Mouse (Mus musculus) brain, adult 2 months (tissue): ENCODE measurements at regions not wholly inside any gene's neighbourhood (a gene's known extent, or its start where the extent isn't known, plus 50 kb on each side); places are given as distances from the start of the nearest gene placed in this dataset.

Experiments
- DNase-seq: peaks from one replicate; pipeline ENCODE4 v3.0.0; 2011; ENCODE audit warnings: low read depth, low spot score

DNA sequence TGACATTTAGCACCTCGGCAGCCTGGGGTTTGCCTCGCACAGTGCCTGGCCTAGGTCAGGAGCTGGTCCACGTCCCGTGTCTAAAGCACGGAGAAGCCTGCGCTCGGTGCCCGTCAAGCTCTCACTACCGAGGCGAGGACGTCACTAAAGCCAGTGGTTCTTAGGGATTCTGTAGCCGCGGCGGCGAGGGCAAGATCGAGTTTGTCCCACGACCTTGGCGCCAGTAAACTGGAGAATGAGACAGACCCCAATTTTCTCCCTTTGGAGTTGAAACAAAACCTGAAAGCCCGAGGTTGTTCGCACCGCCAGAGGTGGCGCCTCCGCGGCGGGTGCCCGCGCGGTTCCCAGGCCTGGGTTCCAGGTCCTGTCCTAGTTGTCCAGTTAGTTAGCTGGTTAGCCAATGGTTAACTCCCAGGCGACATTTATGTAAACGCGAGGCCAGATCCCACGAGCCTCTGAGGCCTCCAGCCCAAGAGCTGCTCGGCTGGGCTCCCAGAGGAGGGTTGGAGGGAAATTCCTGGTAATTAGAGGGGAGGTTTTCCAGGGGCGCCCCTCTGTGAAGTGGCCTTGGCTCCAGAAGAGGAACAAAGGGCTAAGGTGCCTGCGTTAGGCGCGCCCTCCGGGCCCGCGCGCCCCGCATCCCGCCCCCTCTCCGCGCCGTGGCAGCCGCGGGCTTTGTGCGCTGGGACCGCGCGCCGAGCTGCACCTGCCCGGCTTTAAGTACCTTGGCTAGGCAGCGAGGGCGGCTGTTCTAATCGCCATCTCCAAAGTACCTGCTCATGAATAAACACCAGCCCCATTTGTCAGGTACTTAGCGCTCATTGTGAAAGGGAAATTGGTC is 74.0 kb downstream of the Rhcg start:
- DNase-seq: peak; percentile 35

DNA sequence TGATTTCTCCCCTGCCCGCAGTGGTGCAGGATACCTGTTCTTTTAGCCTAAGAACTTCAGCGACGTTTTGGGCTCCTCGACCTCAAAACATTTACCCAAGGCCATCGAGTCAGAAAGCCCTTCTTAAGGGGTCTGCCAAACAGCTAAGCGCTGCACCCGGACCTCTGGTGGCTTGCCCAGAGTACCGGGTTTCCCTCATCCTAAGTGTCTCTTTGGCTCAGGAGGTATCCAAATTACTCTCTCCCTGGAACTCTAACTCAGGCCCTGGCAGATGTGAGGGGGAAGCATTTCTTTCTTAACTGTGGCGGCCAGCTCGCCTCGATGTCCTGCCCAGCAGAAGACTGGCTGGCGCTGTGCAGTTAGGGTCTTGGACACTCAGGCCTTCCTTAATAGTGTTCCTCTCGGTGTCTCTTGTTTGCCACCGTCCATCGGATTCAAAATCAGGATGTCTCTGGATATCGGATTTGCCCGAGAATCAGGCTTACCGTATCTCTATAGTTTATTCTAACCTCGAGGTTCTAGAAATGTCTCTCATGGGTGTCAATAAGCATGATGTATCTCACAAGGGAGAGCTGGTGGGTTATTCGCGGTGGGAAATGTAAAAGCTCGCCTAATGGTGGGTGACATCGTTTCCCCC is 75.0 kb downstream of the Rhcg start:
- DNase-seq: no peak

DNA sequence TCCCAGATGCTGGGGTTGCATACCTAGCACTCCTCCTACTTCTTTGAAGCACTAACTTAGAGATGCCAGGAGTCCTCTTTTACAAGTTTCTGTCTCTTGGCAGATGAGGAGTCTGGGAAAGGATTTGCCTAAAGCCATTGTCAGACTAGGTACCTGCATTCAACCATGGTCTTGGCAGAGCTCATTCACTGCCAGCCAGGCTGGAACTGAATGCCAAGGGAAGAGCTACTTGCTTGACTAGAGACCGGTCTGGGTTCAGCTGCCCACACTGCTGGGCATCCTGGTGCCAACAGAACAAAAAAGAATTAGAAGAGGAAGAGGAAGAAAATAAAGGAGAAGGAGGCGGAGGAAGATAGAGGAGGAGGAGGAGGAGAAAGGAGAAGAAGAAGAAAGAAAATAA is 74.1 kb upstream of the Polg start:
- no peak for DNase-seq

DNA sequence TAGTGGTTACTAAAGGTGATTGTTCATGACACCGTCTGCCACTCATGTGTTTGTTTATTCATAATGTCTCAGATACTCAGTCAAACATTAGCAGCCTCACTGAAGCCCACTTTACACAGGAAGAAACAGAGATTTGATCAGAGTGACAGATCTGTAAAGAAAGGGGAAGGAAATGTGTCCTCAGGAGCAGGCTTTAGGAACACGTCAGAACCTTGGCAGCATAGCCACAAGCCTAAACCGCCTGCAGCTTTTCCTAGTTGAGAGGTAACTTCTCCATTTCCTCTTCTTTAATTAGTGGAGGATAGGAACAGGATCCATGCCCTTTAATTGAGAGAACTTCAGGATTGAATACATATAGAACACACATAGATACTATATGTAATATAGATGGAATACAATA is 73.3 kb upstream of the Polg start:
- DNase-seq: no peak

DNA sequence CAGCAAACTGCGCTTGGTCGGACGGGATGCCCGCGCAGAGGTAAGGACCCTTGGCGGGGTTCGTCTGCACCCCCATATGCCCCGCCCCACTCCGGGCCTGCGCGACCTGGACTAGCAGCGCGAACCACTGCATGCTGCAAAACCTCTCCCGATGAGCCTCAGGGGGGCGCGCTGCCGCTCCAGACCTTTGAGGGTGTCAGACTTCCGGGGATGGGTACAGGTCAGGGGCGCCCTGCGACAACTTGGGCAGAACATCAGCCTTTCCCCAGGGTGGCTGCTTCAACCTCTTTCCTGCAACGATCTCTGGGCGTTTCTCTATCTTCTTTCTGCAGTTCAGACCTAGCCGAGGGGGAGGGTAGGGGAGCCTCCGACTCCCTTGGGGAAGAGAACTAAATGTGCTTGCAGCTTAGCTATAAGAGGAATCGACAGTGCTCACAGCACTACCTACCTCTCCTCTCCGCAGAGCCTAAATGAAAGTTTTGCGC is 70.0 kb upstream of the Polg start:
- peak; percentile 81 for DNase-seq

DNA sequence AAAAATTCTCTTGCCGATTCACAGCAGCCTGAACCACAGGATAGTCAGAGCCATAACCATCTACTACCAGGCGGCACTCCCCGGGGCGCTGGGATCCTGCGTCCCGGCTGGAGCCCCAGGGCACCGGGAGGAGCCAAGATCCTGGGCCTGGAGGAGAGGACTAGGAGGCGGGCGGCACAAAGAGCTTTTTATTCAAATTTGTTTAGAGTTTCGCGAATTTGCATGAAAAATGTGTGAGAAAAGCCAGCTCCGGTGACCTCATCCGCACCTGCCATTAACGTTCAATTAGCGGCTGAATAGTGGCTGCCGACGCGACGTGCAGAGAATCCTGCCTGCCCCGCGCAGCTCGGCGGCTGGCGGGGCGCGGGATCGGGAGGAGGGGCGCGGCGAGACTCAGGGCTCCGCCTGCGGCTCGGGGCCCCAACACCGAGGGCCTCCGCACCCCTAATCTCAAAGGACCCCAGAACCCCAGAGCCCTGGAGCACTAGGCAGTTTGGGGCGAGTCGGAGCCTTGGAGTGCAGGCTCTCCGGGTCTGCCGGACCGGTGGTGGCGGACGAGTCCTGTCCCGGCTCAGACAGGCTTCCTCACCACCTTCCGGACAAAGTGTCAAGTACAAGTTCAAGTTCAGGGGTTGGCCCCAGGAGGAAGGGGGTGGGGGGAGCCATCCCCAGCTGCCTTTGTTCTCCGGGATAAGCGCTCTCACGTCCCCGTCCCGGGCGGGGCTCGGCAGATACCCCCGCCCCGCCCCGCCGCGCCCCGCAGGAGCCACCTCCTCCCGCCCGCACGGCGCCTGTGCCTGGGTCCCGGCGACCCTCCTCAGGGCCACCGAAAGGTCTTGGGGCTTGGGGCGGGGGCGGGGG is 69.3 kb upstream of the Polg start:
- DNase-seq: peak; percentile 69

DNA sequence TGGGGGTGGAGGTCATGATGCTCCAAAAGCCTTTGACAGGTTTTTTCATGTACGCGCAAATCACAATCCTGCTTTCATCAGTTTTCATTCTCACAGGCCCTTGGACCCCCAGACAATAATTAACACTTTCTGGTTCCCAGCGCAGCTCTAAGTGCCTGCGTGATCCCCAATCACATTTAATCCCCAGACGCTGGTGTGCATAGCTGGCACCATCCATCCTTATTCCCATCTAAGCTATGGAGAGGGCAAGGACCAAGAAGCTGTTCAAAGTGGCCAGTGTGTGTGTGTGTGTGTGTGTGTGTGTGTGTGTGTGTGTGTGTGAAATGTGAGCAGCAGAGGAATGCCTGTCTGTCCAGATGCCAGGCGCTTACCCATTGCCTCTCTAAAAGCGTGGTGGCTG is 68.7 kb upstream of the Polg start:
- DNase-seq: no peak

DNA sequence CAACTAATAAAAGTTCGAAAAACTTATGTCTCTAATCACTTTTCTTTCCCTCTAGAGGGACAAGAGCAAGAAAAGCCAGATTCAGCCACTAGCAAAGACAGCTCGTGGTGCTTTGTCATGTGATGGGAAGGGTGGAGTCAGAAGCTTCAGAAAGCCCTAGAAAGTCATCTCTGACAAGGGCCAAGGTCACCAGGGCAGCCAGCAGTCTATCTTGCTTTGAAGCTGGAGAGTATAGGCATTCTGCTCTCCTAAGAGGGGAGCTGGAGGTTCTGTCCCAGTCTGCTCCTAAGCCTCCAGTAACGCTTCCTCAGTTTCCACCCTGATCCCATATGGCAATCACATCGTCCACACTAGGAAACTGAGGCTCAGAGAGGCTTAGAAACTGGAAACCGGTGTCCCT is 68.2 kb upstream of the Polg start:
- DNase-seq: peak; percentile 33

DNA sequence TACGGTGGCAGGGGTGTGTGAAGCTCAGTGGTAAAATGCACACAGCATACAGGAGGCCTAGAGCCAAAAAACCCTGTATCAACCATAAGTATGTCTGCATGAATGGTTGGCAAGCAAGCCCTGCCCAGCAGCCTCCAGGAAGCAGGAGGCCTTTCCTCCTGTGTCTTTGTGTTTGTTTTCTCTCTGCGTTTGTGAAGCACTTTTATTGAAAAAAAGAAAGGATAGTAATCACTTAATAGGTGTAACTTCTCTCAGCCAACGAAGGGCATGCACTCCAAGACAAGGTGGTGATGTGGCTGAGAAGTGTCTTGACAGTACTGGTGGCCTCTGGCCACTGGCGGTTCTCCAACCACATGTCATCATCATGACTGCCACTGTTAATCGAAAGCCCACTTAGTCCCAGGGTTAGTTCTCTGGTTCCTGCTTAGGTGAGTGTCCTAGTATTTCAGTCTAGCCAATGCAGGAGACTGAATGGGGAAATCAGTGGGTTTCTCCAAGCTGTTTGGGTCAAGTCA is 66.5 kb upstream of the Polg start:
- no peak for DNase-seq

DNA sequence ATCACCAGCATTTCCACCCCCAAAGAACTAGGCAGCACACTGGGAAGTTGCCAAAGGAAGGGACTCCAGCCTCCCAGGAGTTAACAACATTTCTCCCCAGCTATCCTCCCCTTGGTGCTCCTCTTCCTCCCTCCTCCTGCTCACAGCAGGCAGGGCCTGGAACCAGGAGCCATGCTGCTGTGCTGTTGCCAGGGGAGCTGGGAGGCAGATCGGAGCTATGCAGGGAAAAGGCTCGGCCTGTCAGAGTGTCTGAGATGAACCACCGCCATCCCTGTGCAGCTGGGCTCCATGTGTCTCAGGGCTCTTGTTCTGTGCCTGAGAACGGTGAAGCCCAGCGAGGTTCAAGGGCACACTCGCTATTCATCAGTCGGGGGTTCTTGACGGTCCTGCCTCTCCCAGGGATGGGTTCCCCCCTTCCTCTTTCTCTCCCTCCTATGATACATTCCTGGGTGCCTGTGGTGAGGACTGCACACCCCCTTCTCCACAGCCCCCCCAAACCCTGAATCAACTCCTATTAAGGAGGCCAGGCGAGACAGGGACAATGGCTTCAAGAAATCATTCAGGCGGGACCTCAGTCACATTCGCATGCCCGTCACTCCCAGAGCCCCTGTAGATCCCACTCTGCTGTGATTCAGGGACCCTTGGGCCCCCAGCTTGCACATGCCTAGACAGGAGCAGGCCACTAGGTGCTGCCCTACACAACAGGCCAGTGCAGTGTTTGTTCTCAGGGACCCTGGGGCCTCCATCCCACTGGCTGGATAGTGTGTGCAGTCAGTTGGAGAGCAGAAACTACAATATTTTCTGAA is 65.6 kb upstream of the Polg start:
- DNase-seq: peak; percentile 82

DNA sequence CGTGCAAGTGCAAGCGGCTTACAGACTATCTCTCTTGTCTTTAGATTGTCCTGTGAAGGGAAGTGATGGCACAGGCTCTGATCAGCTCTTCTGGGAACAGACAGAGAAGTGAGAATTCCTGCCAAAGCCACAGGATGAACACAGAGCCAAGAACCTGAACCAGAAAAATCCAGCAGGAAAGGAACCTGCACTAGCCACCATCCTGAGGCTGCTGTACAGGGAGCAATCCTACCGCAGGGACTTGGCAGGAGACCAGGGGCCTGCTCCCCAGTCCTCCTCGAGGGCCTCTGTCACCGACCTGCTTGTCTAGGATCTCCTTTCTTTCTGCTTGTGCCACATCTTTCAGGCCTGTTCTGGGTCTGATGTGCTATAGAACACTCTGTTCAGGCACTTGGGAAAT is 65.0 kb upstream of the Polg start:
- DNase-seq: peak; percentile 82

DNA sequence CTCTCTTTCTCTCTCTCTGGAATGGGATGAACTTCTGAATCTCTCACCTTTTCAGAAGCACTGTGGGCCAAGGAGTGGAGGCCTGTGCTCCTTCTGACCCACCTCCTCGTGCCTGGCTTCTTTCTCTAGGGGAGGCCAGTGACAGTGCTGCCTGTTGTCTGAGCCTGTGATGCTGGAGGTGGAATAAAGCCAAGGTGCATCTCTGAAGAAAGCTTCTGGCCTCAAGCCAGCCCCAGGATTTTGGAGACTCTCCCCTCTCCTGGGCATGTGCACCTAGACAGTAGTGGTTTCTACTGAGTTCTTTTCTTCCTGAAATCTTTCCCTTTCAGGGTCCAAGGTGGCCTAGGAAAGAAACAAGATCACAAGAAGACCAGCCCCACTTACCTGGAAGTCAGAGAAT is 63.3 kb upstream of the Polg start:
- DNase-seq: no peak

DNA sequence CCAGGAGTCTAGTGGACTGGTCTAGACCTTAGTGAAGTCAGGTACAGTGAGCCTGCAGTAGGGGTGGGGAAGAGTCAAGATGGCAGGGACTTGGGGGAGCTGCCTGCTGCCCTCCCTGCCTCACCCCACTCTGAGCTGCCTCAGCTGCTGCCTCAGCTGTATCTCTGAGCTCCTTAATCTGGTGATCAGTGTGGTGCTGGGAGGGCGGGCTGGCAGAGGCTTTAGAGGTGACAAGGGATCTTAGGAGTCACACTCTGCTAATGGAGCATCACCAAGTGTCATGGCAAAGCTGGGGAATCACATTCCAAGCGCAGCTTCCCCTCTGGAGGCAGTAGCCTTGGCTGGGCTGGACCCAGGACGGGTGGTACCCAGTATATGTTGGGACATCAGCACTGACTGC is 61.8 kb upstream of the Polg start:
- DNase-seq: no peak

DNA sequence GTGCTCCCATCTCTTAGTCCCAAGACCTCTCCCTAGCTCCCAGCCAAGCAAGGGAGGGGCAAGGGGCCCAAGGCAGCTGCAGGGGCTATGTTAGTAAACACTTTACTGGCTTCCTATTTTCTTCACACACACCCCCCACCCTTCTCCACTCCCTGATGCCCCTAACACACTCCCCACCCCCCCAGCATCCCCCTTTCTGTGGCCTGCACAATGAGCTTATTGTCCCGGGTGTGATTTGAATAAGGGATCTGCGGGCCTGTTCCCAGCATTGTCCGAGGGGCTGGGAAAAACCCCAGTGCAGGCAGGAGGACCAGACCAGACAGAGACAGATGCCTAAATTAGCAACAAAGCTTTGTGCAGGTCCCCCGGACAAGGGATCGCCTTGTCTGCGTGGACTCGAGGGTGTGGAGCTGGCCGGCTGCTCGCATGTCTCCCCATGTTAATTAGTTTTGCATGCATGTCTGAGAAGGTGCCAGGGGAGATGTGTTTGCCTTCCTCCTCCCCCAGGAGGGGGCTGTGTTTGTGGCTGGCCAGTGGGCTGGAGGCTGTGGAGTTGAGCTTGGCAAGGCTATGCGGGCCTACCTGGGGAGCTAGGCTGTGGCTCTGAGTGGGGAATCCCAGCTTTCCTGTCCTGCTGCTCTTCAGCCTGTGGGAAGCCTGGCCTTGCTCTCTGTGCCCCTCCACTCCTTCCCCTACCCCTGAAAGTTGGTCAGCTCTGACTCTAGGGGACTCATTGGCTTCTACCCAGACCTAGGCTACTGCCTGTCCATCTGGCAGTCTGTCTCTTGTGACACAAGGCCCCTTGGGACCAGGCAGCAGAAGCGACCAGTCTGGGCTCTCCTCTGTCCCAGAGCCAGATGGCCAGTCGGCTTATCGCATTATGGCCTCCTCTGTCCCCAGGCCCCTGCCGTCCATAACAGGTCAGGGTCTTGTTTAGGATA is 59.8 kb upstream of the Polg start:
- no peak for DNase-seq

DNA sequence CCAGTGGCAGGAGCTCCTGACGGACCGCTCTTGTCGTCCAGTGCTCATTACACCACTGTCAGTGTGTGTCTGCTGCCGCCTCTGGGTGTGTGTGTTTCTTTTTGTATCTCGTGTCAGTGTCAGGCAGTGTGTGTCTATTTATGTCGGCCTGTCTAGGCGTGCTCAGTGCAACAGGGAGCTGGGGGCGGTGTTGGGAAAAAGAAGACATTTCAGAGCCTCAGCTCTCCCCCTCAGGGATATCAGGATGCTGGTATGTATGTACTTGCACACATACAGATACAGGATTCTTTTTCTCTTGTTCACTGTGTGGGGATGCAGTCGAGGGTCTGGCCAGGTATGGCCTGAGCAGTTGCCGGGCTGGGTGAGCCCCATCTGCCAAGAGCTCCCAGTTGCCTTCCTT is 58.8 kb upstream of the Polg start:
- peak; percentile 90 for DNase-seq

DNA sequence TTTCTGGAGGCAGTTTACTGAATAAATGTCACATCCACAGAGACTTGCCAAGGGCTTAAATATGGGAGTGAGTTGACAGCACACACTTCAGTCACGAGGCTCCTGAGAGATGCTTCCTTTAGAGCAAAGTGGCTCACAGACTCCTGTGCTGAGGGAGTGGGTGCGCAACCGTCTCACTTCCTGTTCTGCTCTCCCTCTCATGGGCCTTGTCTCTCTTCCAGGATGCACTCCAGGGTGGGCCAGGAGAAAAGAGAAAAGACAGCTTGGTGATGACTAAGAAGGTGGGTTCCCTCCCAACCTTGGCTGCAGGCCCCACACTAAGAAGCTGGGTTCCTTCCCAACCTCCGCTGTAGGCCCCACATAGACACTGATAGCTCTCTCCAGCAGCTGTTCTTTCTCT is 57.5 kb upstream of the Polg start:
- DNase-seq: peak; percentile 92

DNA sequence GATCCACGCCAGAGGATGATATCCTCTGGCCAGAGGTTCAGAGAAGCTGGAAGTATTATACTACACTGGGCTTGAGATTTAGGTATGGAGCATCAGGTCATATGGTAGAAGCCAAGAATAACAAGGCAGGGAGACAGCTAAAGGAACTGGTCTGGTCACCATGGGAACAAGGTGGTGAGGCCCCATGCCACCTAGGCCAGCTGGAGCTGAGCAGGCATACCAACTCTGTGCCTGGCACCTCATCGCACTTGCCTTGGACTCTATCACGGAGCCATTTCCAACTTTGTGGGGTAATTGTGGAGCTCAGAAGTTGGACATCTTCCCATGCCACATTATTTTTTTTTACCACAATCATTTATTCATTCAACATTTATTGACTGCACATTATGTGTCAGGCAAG is 55.9 kb upstream of the Polg start:
- DNase-seq: no peak

DNA sequence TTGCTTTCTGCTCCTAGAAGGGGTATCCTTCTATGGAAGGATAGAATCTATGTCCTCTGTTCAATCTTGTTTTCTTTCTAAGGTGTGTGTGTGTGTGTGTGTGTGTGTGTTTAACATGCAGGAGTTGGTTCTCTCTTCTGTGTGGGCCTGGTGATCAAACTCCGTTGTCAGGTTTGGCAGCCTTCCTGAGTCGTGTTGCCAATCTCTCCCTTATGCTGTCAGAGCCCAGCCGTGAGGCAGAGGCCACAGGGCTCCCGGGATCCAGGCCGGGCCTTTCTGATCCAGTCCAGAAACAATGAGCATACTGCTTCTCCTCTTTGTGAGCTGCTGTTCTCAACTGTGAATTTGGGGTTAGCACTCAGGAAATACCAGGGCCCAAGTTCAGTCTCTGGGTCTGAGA is 55.1 kb upstream of the Polg start:
- peak; percentile 86 for DNase-seq

DNA sequence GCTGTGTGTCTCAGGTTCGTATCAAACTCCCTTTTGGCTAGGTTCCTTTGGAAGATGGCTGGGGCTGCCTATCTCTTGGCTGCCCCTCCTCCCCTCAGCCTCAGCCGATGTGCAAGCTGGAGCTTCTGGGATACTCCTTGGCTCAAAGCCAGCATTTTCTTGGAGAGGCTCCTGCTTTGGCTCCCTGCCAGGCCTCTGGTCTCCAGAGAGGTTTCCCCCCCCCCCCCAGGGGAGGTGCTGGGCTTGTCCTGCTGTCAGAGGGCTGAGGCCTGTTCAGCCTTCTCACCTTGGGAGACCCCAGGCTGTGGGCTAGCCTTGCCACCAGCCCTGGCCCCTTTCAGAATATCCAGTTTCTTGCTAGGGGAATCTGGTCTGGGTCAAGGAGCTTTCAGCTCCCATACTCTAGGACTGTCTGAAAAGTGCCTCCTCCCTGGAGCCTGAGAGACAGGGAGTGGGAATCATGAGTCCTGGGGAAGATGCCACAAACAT is 54.1 kb upstream of the Polg start:
- peak; percentile 81 for DNase-seq

DNA sequence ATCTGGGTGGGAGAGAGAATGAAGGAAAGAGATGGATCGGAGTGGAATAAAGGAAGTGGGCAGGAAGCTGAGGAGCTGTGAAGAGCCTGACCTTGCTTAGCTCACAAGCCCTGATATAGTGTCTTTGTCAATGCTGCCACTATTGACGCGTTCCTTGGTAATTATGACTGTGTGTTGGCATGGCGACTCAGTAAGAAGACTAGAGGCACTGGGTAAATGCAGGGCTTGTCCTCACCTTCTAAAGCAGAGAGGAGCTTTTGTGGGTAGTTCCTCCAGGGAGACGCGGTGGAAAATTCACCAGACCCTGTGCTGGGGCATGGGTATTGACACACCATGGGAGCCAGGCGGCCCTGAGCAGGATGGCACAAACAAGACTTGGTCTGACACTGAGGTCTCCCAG is 52.8 kb upstream of the Polg start:
- DNase-seq: no peak
